Mouse (Mus musculus) testis, postnatal 14 days (tissue): ENCODE measurements around the gene Cuedc1.

Experiments used
- DNase-seq: peaks from one replicate; pipeline ENCODE4 v3.0.0; 2021; ENCODE audit warnings: low spot score

Gene Cuedc1

GRCm38 (mm10) chr11:88086737-88087627, 10.9 kb upstream of the Cuedc1 start:
- peak; percentile 89 for DNase-seq

GRCm38 (mm10) chr11:88089150-88089549, 8.7 kb upstream of the Cuedc1 start:
- no peak for DNase-seq

DNA sequence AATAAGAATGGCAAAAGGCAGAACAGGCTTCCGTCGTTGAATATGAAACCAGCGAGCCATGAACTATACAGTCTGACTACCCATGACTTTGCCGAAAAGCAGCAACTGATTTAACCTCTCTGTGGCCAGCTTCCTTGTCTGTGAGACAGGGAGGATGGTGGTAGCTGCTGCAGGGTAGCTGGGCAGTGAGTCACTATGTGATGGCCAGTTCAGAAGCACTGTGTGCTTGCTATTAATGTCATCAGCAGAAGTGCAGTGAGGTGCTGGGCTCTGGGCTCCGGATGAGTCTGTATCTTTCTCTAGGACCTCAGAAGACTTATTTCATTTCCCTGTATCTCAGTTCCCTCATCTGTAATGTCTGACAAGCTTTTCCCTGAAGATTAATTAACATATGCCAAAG, 7.6 kb upstream of the Cuedc1 start:
- DNase-seq = no peak

DNA sequence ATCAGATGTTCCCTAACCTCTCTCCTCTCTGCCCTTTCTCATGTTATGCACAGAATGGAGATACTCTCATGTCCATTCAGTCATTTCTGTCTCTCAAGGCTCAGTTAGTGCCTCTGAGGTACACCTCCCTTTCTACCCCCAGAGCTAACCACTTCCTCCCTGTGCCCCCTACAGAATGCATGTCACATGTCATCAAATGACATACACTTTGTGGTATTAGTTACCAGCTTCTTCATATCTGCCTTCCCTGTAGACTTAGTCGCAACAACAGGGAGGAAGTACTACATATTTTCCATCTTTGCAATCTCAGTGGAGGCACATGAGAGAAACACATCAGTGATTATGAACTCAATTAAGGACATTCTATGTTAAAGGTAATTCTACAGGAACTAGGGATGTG, 5.9 kb upstream of the Cuedc1 start:
- no peak for DNase-seq

DNA sequence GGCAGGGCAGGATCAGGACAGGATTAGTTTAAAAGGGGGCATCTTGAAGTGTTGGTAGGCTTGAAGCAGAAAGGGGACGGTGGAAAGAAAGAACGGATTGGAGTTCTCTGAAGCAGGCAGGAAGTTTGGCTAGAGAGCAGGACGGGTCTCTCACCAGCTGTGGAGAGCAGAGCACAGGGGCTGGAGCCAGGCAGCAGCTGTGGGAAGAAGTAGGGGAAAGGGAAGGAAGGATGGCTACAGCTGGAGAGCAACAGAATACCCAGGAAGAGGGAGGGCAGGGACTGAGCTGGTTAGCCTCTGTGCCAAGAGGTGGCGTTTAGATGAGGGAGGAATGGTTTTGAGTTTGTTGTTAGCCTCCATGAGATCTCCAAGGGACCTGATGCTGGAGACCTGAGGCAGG, 685 bp upstream of the Cuedc1 start:
- DNase-seq = no peak

GRCm38 (mm10) chr11:88098787-88099598, 1.1 kb downstream of the Cuedc1 start:
- DNase-seq = peak; percentile 49

- peak; percentile 63 for DNase-seq
Observed at GRCm38 (mm10) chr11:88099599-88100023, 1.8 kb downstream of the Cuedc1 start.

GRCm38 (mm10) chr11:88100170-88100569, 2.3 kb downstream of the Cuedc1 start:
- DNase-seq = no peak

DNA sequence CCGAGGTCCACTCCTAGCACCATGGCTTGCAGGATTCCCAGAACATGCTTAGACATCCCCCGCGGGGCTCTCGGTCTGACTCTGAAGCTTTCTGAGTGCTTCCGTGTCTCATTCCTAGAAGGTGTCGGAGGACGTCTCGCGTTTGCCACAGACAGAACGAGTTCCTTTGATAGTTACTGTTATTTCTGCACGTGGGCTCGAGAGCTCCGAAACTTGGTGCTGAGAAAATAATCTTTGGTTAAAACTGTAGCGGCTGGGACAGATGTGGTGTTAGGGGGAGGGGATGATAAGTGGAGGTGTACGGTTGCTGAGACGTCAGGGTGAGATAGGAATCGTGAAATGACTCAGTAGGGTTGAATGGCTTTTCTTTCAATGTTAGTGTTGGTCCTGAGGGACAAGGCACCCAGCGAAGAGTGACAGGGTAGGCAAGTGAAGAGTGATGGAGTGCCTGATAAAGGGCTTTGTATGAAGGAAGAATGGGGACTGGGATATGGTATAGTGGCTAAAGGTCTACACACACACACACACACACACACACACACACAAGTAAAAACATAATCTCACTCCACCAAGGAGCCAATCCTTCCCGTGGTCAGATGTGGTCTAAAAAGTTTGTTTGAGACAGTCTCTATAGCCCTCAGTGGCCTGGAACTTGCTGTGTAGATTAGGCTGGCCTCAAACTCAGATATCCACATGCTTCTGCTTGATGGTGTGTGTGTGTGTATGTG, 5.5 kb downstream of the Cuedc1 start:
- no peak for DNase-seq

DNA sequence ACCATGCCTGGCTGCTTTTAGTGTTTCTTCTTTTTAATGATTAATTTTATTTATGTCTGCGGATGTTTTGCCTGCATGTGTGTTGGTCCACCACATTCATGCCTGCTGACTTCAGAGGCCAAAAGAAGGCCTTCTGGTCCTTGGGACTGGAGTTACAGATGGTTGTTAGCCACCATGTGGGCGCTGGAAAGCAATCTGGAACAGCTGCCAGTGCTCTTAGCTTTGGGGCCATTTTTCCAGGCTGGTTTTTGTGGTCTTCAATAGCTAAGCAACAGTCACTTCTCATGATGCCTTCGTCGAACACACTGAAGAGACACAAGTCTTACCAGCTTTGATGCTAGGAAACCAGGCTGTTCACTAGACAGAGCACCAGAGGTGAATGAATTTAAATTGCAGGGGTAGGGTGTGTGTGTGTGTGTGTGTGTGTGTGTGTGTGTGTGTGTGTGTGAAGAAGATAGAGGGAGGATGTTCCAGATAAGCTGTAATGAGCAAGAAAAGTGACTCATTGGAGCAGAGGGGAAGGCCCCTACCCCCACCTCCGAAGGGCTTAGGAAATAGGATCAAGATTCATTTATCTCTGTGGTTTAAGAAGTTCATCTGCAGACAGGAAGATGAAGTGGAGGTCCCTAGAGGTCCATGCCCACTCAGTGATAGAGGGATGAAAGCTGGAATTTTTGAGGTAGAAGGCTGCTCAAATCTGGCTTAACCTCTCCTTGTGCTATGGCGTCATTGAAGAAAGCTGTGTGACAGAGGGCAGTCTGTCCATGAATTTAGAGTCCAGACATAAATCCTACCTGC, 7.8 kb downstream of the Cuedc1 start:
- no peak for DNase-seq

- DNase-seq = no peak
Observed at GRCm38 (mm10) chr11:88106292-88106554, 8.4 kb downstream of the Cuedc1 start.

DNA sequence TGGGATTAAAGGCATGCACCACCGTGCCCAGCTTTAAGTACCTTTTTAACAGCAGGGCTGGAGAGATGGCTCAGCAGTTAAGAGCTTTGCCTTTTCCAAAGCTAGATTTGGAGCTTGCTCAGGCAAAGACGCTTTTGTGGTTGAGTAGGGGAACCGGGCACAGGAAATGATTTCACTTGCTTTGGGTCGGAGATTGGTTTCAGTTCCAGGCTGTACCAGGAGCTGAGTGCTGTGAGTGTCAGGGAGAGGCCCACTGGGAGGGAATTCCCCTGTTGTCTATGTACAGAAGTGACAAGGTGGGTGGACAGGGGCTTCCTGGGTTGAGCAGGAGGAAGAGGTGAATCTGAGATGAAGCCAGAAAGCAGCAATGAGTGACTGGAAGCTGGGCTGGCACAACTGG, 9.5 kb downstream of the Cuedc1 start:
- DNase-seq = no peak

GRCm38 (mm10) chr11:88110031-88110594, 12.3 kb downstream of the Cuedc1 start:
- DNase-seq = no peak

- no peak for DNase-seq
Observed at GRCm38 (mm10) chr11:88112078-88112477, 14.2 kb downstream of the Cuedc1 start.

GRCm38 (mm10) chr11:88112677-88113333, 14.9 kb downstream of the Cuedc1 start:
- no peak for DNase-seq

GRCm38 (mm10) chr11:88113543-88114271, 15.8 kb downstream of the Cuedc1 start:
- DNase-seq = peak; percentile 83

- DNase-seq = no peak
Observed at GRCm38 (mm10) chr11:88114871-88115301, 17.0 kb downstream of the Cuedc1 start.

DNA sequence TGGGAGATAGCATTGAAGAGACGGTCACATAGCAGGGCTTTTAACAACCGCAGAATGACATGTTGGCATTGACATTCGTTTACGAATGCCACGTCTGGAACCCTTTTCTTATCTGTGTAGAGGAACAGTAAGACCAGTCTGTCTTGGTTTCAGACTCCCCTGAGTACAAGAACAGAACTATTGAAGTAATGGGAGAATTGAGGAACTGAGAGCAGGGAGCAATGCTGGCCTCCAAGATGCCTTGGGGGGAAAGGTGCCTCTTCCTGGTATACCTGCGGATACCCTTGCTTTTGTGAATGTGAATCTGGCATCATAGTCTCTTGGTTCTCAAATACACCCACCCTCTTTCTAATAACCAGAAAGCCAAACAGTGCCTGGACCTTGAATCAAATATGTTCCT, 18.7 kb downstream of the Cuedc1 start:
- no peak for DNase-seq

GRCm38 (mm10) chr11:88117356-88118090, 19.7 kb downstream of the Cuedc1 start:
- no peak for DNase-seq

- DNase-seq = no peak
Observed at GRCm38 (mm10) chr11:88118091-88118440, 20.2 kb downstream of the Cuedc1 start.
